Mouse (Mus musculus) heart, postnatal 25 days (tissue): ENCODE measurements around the gene Hs3st4. TPM values are rescaled to one million over a fixed set of nuclear protein-coding genes. Genes with fewer than 3 reads are reported as not detected.

Experiments
- DNase-seq: peaks from one replicate; pipeline ENCODE4 v3.0.0; 2022; ENCODE audit warnings: low spot score
- intact Hi-C: fragments of 180-260 bp; cut with DNase I; formaldehyde crosslinking; loops from one replicate; pipeline ENCODE4 v1.15.1; 2025
- total RNA-seq, 2 experiments: library from RNA; stranded (reverse); gene quantifications; 2 replicates each; pipeline ENCODE4 v1.2.3; 2021

Hs3st4 gene
- under 1 TPM in 1 of 2 experiments, not detected in 1; 0.16 TPM for total RNA-seq

DNA sequence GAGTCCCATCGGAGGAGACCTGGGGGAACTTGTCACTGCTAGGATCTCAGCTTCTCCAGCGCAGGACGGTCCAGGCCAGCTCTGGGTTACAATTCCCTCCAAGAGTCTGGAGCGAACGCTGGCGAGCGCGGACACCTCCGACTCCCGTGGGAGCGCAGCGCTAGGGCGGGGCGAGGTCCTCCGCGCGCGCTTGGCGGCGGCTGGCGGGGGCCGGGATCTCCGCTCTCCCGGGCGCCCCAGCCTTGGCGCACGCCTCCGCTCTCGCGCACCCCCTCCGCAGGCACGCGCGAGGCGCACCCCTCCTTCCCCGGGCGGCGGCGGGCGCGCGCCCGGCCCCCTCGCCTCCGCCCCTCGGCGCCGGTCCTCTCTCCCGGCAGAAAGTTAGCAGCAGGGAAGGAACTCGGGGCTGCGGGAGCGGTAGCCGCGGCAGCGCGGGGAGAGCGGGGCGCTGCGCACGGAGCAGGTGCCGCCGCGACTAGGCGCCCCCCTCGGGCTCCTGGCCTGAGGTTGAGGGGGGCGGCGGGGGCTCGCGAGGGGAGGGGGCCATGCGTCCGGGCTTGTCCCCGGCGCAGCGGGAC lies at the start of gene Hs3st4:
TSS of gene Hs3st4 (plus strand) at position 409 of the 578 bp plus-strand sequence.
- intact Hi-C loops, result no loop called here
- no peak for DNase-seq

DNA sequence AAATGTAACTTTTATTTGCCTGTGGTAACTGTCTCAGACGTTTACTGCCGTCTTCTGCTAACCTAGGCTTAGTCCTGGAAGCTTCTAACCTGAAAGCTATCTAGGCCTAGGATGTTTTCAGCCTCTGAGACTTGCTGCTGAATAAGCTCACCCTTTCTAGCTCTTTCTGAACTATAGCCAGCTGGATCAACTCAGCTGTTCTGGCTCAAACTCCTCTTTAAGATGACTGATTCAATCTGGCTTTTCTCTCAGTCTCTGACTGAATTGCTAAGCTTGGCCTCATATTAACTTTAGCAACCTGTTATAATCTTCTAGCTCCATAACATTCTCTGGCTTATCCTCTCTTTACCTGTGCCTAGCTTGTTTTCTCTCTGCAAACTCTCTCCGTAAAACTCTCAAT lies 35.8 kb upstream of the Hs3st4 start:
- DNase-seq, result no peak
- intact Hi-C loops, result no loop called here

DNA sequence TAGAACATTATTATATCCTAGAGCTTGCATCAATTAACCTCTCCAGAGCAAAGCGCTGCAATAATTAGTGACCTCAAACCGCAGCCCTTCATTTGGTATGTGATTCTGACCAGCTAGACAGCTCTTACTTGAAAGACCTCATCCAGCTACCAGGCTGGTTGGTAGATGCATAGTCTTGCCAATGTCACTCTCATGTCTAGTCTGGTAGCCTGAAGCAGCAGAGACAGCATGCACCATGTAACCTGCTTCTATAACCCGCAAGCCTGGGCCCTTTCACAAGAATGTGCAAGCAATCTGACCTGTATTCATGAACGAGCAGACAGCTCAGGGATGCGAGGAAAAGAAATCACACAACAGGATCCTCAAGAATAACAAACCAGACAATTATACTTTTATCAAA lies 19.6 kb upstream of the Hs3st4 start:
- DNase-seq, result no peak
- intact Hi-C loops, result no loop called here

- DNase-seq, result no peak
- intact Hi-C loops, result no loop called here
These were observed 18.0 kb upstream of the Hs3st4 start for GRCm38 (mm10) chr7:123964559-123965142.

GRCm38 (mm10) chr7:123965515-123965914 lies 17.2 kb upstream of the Hs3st4 start:
- intact Hi-C loops, result no loop called here
- DNase-seq, result no peak

GRCm38 (mm10) chr7:123975441-123975840 lies 7.2 kb upstream of the Hs3st4 start:
- no peak for DNase-seq
- intact Hi-C loops, result no loop called here

DNA sequence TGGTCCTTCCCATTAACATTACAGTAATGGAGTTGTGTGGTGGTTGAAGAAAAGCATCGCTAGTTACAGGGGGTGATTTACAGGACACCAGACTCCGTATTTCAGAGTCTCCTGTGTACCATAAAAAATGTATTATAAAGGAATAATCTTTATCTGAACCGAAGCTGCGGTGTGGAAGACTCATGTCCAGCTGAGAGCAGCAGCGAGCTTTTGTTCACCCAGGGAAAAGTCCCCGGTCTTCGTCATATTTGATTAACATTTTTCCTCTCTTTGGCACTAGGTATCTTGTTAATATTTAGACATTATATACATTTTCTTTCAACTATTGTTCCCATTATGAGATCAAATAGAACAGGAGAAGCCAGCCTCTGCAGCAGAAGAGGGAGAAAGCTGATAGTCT lies 1.2 kb upstream of the Hs3st4 start:
- DNase-seq, result no peak
- intact Hi-C loops, result no loop called here

DNA sequence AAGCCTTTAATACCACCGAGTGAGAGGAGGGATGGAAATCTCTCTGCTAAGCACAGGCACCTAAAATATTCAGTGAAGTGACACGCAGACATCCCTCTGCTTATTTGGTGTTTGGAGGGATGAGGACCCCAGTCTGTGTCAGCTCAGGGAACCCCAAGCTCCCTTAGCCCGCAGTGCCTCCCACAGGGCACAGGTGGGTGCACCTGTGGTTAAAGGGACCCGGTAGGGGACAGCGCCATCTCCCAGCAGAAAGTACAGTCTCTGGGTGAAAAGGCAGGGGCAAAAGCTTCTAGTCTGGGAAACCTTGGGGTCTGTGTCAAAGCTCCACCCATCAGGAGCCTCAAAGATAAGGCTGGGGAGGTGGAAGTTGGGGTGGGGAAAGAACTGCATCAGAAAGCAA lies 659 bp upstream of the Hs3st4 start:
- intact Hi-C loops, result no loop called here
- no peak for DNase-seq

- intact Hi-C loops, result no loop called here
- DNase-seq, result no peak
These were observed 743 bp downstream of the Hs3st4 start for GRCm38 (mm10) chr7:123983177-123984046.

GRCm38 (mm10) chr7:123992121-123992520 lies 9.5 kb downstream of the Hs3st4 start:
- no peak for DNase-seq
- intact Hi-C loops, result no loop called here

DNA sequence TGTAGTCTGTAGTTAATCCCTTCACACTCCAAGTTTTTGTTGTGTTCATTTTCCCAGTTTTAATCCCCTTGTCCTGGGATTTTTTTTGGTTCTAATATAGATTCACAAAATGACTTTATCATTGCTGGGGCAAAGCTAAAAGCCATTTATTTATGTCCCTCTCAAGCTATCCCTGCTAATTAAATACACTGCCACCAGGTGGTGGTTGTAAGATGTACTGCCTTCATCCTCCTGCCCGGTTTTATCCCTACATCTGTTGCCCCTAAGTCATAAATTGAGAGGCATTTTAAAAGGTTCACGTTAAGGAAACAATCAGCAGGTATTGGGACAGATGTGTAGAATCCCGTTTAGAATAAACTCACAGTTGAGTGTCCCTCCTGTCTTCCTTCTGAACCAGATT lies 14.6 kb downstream of the Hs3st4 start:
- intact Hi-C loops, result no loop called here

DNA sequence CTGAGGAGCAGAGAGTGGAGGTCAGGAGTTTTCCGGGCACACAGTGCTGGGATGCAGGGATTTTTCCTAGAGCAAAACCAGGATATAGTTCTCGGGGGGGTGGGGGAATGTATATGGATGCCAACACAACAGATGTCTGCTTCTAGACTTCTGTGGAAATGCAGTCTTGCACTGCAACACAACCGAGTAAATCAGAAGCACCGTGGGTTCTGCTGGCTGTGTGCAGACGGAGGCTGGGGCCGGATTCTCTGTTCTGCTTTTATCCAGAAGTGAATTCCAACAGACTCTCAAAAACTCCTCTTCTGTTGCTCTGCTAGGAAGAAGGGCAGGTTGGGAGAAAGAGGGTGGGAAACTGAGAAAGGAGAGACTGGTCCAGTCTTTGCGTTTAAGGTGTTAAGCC lies 15.9 kb downstream of the Hs3st4 start:
- intact Hi-C loops, result no loop called here
- DNase-seq, result no peak

More for the DNA sequence above, 14.6 kb downstream of the Hs3st4 start:
- DNase-seq, result no peak

DNA sequence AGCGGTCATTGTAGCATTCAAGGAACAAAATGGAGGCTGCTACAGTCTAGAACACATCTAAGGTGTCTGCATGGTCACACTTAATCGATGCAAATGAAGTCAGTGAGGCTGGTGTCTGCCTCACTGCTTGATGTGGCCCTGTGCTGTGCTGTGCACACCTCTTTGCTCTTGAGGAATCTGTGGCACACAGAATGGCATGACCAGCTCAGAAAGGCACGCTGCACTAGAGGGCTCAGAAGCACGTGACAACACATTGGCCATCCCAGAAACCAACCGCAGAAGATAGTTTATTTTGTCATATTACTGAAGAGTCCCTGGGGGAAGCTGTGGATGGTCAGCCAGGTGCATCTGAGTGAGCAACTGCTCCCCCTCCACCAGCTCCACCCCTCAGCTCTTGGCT lies 44.2 kb downstream of the Hs3st4 start:
- intact Hi-C loops, result no loop called here
- DNase-seq, result no peak

- no peak for DNase-seq
- intact Hi-C loops, result no loop called here
These were observed 49.6 kb downstream of the Hs3st4 start for GRCm38 (mm10) chr7:124032236-124032635.

DNA sequence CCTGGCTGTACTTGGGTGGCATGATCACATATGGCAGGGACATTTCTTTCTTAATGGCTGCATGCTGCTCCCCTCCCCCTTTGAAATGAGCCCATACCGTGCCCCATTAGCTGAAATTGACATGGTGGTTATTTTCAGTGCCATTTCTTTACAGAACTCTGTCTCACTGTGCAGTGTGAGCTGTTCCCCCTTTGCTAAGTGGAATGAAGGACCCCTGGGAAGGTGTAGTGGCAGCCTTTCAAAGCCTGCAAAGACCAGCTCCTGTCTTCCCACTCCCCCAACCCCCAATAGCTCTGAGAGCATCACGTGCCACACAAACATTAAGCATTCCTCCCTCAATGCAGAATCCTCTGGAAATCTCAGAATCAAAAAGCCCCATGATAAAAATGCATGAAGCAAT lies 50.7 kb downstream of the Hs3st4 start:
- intact Hi-C loops, result no loop called here
- DNase-seq, result no peak

GRCm38 (mm10) chr7:124037281-124037700 lies 54.6 kb downstream of the Hs3st4 start:
- DNase-seq, result no peak
- intact Hi-C loops, result no loop called here

GRCm38 (mm10) chr7:124039142-124039541 lies 56.5 kb downstream of the Hs3st4 start:
- no peak for DNase-seq
- intact Hi-C loops, result no loop called here

- intact Hi-C loops, result no loop called here
- DNase-seq, result no peak
These were observed 64.7 kb downstream of the Hs3st4 start for GRCm38 (mm10) chr7:124047382-124047781.

DNA sequence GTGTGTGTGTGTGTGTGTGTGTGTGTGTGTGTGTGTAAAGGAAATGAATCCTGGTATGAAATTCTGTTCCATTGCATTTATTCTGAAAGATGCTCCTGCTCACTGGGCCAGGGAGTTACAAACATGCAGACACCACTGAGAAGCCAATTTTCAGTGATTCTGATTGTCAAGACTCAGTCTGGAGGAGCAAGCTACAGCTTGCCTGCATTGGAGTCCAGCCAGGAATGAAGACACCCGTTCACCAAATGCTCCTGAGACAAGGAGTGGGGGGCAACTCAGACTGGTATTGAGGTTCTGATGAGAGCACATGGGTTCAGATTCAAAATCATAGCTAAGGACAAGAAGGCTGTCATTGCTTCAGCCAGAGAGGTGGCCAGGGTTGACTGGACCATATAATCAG lies 66.3 kb downstream of the Hs3st4 start:
- no peak for DNase-seq
- intact Hi-C loops, result no loop called here

GRCm38 (mm10) chr7:124050421-124050820 lies 67.8 kb downstream of the Hs3st4 start:
- intact Hi-C loops, result no loop called here
- no peak for DNase-seq

DNA sequence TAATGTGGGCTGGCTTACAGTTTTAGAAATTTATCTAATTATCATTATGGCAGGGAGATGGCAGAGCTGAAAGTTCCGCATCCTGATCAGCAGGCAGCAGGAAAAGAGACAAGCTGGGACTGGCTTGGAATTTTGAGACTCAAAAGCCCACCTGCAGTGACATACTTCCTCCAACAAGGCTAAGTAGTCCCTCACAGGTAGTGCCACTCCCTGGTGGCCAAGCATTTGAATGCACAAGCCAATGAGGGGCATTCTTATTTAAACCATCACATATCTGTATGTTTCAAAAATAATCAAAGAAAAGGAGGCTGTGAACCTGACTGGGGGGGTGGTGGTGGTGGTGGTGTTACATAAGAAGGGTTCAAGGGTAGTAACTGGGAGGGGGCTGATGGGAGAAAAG lies 101.1 kb downstream of the Hs3st4 start:
- no peak for DNase-seq
- intact Hi-C loops, result no loop called here
